Mouse (Mus musculus): ENCODE data around the gene Acnat2. TPM values are rescaled to one million over a fixed set of nuclear protein-coding genes. Genes with fewer than 3 reads are reported as not detected.
"Not testable (repeated sequence)": the region's sequence is repeated elsewhere in the genome, so short reads cannot be mapped to it uniquely, and the experiment has no call there.

Acnat2 gene
- polyA plus RNA-seq, 1 experiment from 2014 or later = not detected

DNA sequence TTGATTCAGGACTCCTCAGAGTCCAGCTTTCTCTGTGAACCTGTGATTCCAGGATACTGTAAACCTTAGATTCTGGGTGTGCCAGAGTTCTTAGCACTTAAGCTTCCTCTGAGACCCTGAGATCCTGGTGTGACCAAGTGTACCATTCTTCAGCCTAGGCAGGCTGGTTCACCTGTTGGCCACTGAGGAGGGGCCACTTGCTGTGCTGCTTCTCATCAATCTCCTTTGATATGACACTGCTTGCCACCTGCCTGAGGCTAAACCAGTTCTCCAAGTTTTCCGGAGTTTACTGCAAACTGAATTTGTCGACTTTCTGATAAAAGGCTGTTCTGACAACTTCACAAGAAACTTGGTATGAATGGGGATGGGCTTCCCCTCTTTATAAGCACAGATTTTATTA is 50.9 kb downstream of the Acnat2 start:
- Histone ChIP-seq H3K9me3 (ENCODE audit: low read depth, low read length) (no peaks in the 10 kb centered on the region), H3K36me3 (ENCODE audit: insufficient read depth) (no peaks in the 10 kb centered on the region), H3K9ac (no peak overlapping the region), H3K4me2 (no peak overlapping the region), H3K27me3 (ENCODE audit: insufficient read depth, low read length) (no peaks in the 10 kb centered on the region), H3K27ac (ENCODE audit: low read depth) (no peak overlapping the region), H3K4me3 (ENCODE audit: low read depth, low read length) (no peak overlapping the region), H3K4me1 (ENCODE audit: insufficient read depth) (no peaks in the 10 kb centered on the region)
- ATAC-seq (ENCODE audit: insufficient read depth) (no peak), DNase-seq (no peak)
- no peak for TF ChIP-seq CTCF (IDR thresholded peaks at IDR 0.05; ENCODE audit: low read depth)
- 48% methylated on average over 2 of the region's 2 CpGs for WGBS

- Histone ChIP-seq H3K36me3 (ENCODE audit: insufficient read depth) (no peaks in the 10 kb centered on the region), H3K4me2 (no peak overlapping the region), H3K27me3 (ENCODE audit: insufficient read depth, low read length) (no peaks in the 10 kb centered on the region), H3K27ac (ENCODE audit: low read depth) (no peak overlapping the region), H3K4me1 (ENCODE audit: insufficient read depth) (no peaks in the 10 kb centered on the region), H3K9me3 (ENCODE audit: low read depth, low read length) (no peaks in the 10 kb centered on the region), H3K9ac (no peak overlapping the region), H3K4me3 (ENCODE audit: low read depth, low read length) (no peak overlapping the region)
- ATAC-seq (ENCODE audit: insufficient read depth) = no peak
- TF ChIP-seq CTCF (IDR thresholded peaks at IDR 0.05; ENCODE audit: low read depth) = no peak
- DNase-seq = no peak
- 76% methylated on average over 4 of the region's 4 CpGs for WGBS
Measured at GRCm38 (mm10) chr4:49350470-49350869, 57.5 kb downstream of the Acnat2 start.

- DNase-seq = peak; percentile 56
- Histone ChIP-seq H3K4me1 (ENCODE audit: insufficient read depth) (no peaks in the 10 kb centered on the region), H3K27me3 (ENCODE audit: insufficient read depth, low read length) (no peaks in the 10 kb centered on the region), H3K27ac (ENCODE audit: low read depth) (no peak overlapping the region), H3K4me2 (no peak overlapping the region), H3K9ac (no peak overlapping the region), H3K4me3 (ENCODE audit: low read depth, low read length) (no peak overlapping the region), H3K36me3 (ENCODE audit: insufficient read depth) (no peaks in the 10 kb centered on the region), H3K9me3 (ENCODE audit: low read depth, low read length) (no peaks in the 10 kb centered on the region)
- no peak for TF ChIP-seq CTCF (IDR thresholded peaks at IDR 0.05; ENCODE audit: low read depth)
- no peak for ATAC-seq (ENCODE audit: insufficient read depth)
- WGBS = 71% methylated on average over 2 of the region's 2 CpGs
Measured at GRCm38 (mm10) chr4:49348677-49349076, 59.3 kb downstream of the Acnat2 start.

DNA sequence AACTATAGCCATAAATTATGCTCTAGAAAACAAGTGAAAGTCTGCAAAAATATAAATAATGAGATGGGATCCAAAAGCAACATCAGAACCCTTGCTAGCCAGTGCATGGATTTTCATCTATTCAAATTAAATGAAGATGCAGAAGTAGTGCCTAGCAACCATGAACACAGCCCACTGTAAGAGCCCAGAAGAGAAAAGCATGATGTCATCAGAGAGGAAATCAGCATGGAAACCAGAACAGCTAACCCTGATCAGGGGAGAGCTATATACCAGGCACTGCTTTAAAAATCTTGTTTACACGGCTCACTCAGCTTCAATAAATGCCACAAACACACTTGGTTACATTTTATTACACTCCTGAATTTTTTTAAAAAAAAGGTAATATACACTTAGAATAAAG is 60.0 kb downstream of the Acnat2 start:
- not testable (repeated sequence) for H3K4me2 ChIP-seq; H3K27me3 ChIP-seq (ENCODE audit: insufficient read depth, low read length); ATAC-seq (ENCODE audit: insufficient read depth); H3K4me3 ChIP-seq (ENCODE audit: low read depth, low read length); H3K9me3 ChIP-seq (ENCODE audit: low read depth, low read length); H3K27ac ChIP-seq (ENCODE audit: low read depth); H3K4me1 ChIP-seq (ENCODE audit: insufficient read depth); H3K9ac ChIP-seq; DNase-seq; H3K36me3 ChIP-seq (ENCODE audit: insufficient read depth)
- 80% methylated on average over 1 of the region's 1 CpGs for WGBS

GRCm38 (mm10) chr4:49340091-49340490 is 67.9 kb downstream of the Acnat2 start:
- H3K4me2 ChIP-seq; H3K27ac ChIP-seq (ENCODE audit: low read depth); H3K27me3 ChIP-seq (ENCODE audit: insufficient read depth, low read length); H3K36me3 ChIP-seq (ENCODE audit: insufficient read depth); H3K4me1 ChIP-seq (ENCODE audit: insufficient read depth); ATAC-seq (ENCODE audit: insufficient read depth); DNase-seq; H3K9ac ChIP-seq; H3K9me3 ChIP-seq (ENCODE audit: low read depth, low read length); H3K4me3 ChIP-seq (ENCODE audit: low read depth, low read length): not testable (repeated sequence)
- 36% methylated on average over 3 of the region's 3 CpGs for WGBS

- H3K27me3 ChIP-seq (ENCODE audit: insufficient read depth, low read length); H3K4me1 ChIP-seq (ENCODE audit: insufficient read depth); H3K4me3 ChIP-seq (ENCODE audit: low read depth, low read length); H3K36me3 ChIP-seq (ENCODE audit: insufficient read depth); H3K9ac ChIP-seq; ATAC-seq (ENCODE audit: insufficient read depth); DNase-seq; H3K27ac ChIP-seq (ENCODE audit: low read depth); H3K4me2 ChIP-seq; H3K9me3 ChIP-seq (ENCODE audit: low read depth, low read length): not testable (repeated sequence)
- 73% methylated on average over 3 of the region's 4 CpGs for WGBS
Measured at GRCm38 (mm10) chr4:49337949-49338348, 70.0 kb downstream of the Acnat2 start.

Other genes with a start within 250 kb of the Acnat2 start
- 0.24 and 0.27 TPM in 2 replicates for gene Acnat1, start 65.8 kb upstream of the Acnat2 start, polyA plus RNA-seq (2014; fragmentation: Nextera tagmentation; extraction: Ambion mirVana)
- gene Baat, start 98.4 kb upstream of the Acnat2 start, polyA plus RNA-seq (2014; fragmentation: Nextera tagmentation; extraction: Ambion mirVana) = not detected in 2 replicates
- gene Mrpl50, start 112.9 kb upstream of the Acnat2 start, polyA plus RNA-seq (2014; fragmentation: Nextera tagmentation; extraction: Ambion mirVana) = 75.2 and 75.9 TPM in 2 replicates
- gene Zfp189, start 113.0 kb upstream of the Acnat2 start, polyA plus RNA-seq (2014; fragmentation: Nextera tagmentation; extraction: Ambion mirVana) = 8.6 and 9.4 TPM in 2 replicates
- not detected in 2 replicates for gene Aldob, start 141.4 kb upstream of the Acnat2 start, polyA plus RNA-seq (2014; fragmentation: Nextera tagmentation; extraction: Ambion mirVana)
- gene Tmem246, start 189.7 kb upstream of the Acnat2 start, polyA plus RNA-seq (2014; fragmentation: Nextera tagmentation; extraction: Ambion mirVana) = 19.0 and 21.9 TPM in 2 replicates
- gene Rnf20, start 223.9 kb upstream of the Acnat2 start, polyA plus RNA-seq (2014; fragmentation: Nextera tagmentation; extraction: Ambion mirVana) = 56.9 and 59.6 TPM in 2 replicates

Measured in lung, embryonic 14.5 days (tissue).